Mouse (Mus musculus) testis, adult 2 months (tissue): ENCODE results near the gene Amacr. TPM values are rescaled to one million over a fixed set of nuclear protein-coding genes. Genes with fewer than 3 reads are reported as not detected.
A peak's percentile ranks its signal among the peaks of the same experiment; 100 is the strongest.
"Not testable (repeated sequence)": the region's sequence is repeated elsewhere in the genome, so short reads cannot be mapped to it uniquely, and the experiment has no call there.

ENCODE experiments used
- H3K27ac ChIP-seq: fragments of 200-500 bp; 2 replicates; pipeline ENCODE4 v1.5.1; 2012; ENCODE audit warnings: low read depth, low read length; ENCODE audit not compliant: control insufficient read depth, insufficient read depth
- H3K27me3 ChIP-seq: fragments of 200-500 bp; 2 replicates; pipeline ENCODE4 v1.6.1; 2012; ENCODE audit warnings: mild to moderate bottlenecking, low read length, moderate library complexity; ENCODE audit not compliant: control insufficient read depth, insufficient read depth
- H3K36me3 ChIP-seq: fragments of 200-500 bp; 2 replicates; pipeline ENCODE4 v1.6.1; 2012; ENCODE audit warnings: mild to moderate bottlenecking, low read length; ENCODE audit not compliant: control insufficient read depth, insufficient read depth
- H3K4me1 ChIP-seq: fragments of 200-500 bp; 2 replicates; pipeline ENCODE4 v1.6.1; 2012; ENCODE audit warnings: low read length; ENCODE audit not compliant: control insufficient read depth, insufficient read depth
- H3K4me3 ChIP-seq: fragments of 200-500 bp; 2 replicates; pipeline ENCODE4 v1.5.1; 2012; ENCODE audit warnings: low read depth, mild to moderate bottlenecking, low read length, moderate library complexity, mixed read lengths; ENCODE audit not compliant: control insufficient read depth
- CTCF ChIP-seq: fragments of 200-500 bp; IDR thresholded peaks from 2 replicates; pipeline ENCODE4 v1.5.1; 2012; ENCODE audit warnings: low read depth, mild to moderate bottlenecking, inconsistent platforms, low read length, moderate library complexity; ENCODE audit not compliant: control insufficient read depth, insufficient read depth, insufficient replicate concordance
- POLR2A ChIP-seq: fragments of 200-500 bp; IDR thresholded peaks from 2 replicates; pipeline ENCODE4 v1.6.1; 2012; ENCODE audit warnings: low read depth, mild to moderate bottlenecking, inconsistent platforms, low read length, moderate library complexity; ENCODE audit not compliant: control insufficient read depth
- polyA plus RNA-seq: library from polyadenylated mRNA; depleted of rRNA; stranded (reverse); fragments of >200 nt; gene quantifications from 2 replicates; pipeline ENCODE4 v1.2.3, GENCODE M21; 2012

Gene Amacr
- polyA plus RNA-seq, 1 experiment = 2.7 TPM

DNA sequence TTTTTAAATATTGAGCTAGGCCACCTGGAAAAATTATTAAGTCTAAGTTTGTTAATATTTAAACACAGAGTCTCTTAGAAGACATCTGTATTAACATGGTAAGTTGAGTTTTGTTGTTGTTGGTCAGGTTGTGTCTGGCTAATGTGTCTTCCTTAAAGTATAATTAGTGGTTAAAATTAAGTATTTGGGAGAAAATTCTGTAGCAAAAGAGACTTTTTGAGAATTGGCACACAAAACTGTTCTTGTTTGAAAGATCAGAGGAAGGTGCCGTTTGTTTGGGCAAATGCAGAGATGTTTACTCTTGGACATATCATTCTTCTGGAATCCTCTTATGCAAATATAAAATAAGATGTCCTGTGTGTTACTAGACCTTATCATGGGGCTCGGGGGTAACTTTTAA, 19.0 kb upstream of the Amacr start:
- no peaks in the 10 kb centered on the region for H3K36me3 ChIP-seq
- H3K27me3 ChIP-seq = no peaks in the 10 kb centered on the region
- H3K4me1 ChIP-seq = no peaks in the 10 kb centered on the region
- H3K4me3 ChIP-seq = no peak overlapping the region
- TF ChIP-seq POLR2A (no peak), CTCF (no peak)
- H3K27ac ChIP-seq = no peak overlapping the region

DNA sequence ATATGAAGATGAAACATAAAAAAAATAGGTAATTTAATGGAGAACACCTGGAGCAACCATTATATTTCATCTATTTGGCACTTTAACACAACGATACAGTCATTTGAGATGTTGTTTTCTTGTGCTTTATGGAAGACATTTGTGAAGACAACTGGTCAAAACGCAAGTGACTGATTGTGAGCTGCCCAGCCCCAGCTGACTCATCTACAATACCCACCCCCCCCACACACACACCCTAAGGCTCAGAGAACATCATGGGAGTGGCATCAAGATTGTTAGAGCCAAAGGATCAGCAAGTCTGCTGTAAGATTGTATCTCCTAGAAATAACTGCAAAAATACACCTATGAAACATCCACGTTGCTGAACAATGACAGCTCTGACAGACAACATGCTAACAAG, 12.1 kb upstream of the Amacr start:
- Histone ChIP-seq H3K27me3 (no peaks in the 10 kb centered on the region), H3K36me3 (no peaks in the 10 kb centered on the region), H3K4me1 (no peaks in the 10 kb centered on the region), H3K27ac (no peak overlapping the region), H3K4me3 (no peak overlapping the region)
- TF ChIP-seq CTCF (no peak), POLR2A (no peak)

DNA sequence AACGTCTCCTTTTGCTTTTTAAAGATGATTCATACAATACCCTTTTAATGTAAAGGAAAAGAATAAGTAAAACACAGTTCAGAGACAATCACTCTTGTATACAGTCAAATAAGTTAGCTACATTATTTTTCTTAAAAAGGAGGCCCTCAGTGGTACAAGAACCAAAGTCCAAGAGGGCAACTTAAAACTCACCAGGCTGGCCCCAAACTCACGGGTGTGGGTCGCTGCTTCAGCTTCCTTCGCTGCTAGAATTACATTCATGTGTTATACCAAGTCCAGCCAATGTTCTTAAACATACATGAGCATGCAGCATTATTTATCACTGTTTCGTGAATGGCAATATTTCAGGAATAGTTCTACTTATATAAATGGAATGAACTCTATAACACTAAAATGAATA, 10.8 kb upstream of the Amacr start:
- Histone ChIP-seq H3K4me3 (peak overlapping the region; percentile 38), H3K27me3 (no peaks in the 10 kb centered on the region), H3K36me3 (no peaks in the 10 kb centered on the region), H3K4me1 (no peaks in the 10 kb centered on the region), H3K27ac (no peak overlapping the region)
- TF ChIP-seq CTCF (no peak), POLR2A (no peak)

DNA sequence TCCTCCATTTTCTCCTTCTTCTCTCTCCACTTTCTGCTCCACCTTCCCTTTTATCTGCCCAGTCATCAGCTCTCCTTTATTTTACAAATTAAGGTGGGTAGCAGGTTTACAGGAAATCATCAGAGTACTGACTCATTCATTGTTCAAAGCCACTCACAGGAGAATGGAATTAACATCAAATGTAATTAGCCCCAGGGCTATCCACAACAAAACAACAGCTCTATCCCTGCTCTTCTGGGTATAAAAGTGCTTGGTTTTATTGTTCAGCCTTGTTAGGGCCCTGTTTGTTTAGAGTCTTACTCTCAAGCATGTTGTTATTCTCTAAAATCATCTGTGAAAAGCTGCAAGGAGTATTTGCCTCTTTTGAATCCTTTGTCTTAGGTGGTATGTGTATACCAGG, 4.4 kb upstream of the Amacr start:
- H3K27me3 ChIP-seq = no peaks in the 10 kb centered on the region
- H3K4me1 ChIP-seq = peaks cover 4% of the 10 kb centered on the region; the same call in 1 of the 2 replicates
- TF ChIP-seq CTCF = no peak
- no peak for TF ChIP-seq POLR2A

DNA sequence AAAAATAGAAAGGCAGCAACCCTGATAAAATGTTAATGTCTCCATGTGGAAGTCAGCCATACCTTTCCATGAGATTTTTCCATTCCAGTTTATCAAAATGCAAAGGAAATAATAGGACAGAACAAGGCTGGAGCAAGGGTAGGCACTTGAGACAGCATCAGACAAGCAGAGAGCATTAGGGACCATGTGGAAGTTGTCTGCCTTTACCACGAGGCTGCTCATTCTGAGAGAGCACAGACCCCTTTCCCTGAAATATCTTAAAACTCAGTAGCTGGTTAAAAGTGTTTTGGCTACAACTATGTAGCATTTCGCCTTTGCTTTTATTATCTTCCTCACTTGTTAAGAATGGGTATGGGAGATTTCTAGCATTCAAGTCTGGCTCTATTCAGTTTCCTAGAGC, 844 bp upstream of the Amacr start:
- Histone ChIP-seq H3K4me1 (peaks cover 4% of the 10 kb centered on the region; the same call in 1 of the 2 replicates), H3K27me3 (no peaks in the 10 kb centered on the region), H3K36me3 (no peaks in the 10 kb centered on the region), H3K27ac (no peak overlapping the region), H3K4me3 (no peak overlapping the region)
- TF ChIP-seq POLR2A = no peak
- no peak for TF ChIP-seq CTCF

More for the DNA sequence above, 4.4 kb upstream of the Amacr start:
- Histone ChIP-seq H3K4me3 (no peak overlapping the region), H3K27ac (no peak overlapping the region), H3K36me3 (no peaks in the 10 kb centered on the region)

DNA sequence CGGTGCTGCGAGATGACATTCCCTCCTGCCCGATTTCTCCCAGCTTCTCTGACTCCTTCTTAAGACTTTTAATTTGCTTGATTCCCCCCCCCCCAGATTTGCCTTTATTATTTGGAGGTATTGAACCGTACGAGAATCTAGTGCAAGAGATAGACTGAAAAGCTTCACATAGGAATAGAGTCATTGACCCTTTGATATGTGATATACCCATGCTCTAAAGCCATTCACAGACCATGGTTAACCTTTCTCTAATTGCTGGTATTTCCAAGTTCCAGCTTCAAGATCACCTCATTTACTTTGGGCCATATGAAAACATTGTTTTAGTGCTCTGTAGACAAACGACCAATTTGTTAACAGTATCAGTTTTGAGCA, 494 bp downstream of the Amacr start:
- Histone ChIP-seq H3K27ac (peak overlapping the region; percentile 86), H3K27me3 (no peaks in the 10 kb centered on the region), H3K4me1 (peaks cover 4% of the 10 kb centered on the region; the same call in 1 of the 2 replicates), H3K4me3 (peak overlapping the region; percentile 85), H3K36me3 (no peaks in the 10 kb centered on the region)
- no peak for TF ChIP-seq POLR2A
- TF ChIP-seq CTCF = no peak

DNA sequence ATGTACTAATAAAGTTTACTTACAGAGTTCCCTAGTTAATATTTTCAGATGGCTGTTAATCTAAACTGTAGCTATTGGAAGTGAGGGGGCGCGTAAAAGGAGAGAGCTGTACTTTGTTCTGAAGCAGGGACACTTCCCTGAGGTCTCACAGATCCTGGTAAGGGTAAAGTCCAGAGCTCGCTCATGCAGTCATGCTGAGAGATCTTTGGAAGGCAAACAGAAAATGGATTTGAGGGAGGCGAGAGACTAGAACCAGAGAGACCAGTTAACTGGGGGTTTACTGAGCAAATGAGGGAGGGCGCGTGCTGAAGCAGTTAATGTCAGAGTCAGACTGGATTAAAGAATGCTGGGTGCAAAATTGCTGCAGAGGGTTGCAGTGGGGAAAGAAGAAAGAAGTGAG, 4.2 kb downstream of the Amacr start:
- H3K27ac ChIP-seq = no peak overlapping the region
- H3K27me3 ChIP-seq = no peaks in the 10 kb centered on the region
- no peaks in the 10 kb centered on the region for H3K36me3 ChIP-seq
- H3K4me1 ChIP-seq = peaks cover 4% of the 10 kb centered on the region; the same call in 1 of the 2 replicates
- H3K4me3 ChIP-seq = no peak overlapping the region
- TF ChIP-seq CTCF (no peak), POLR2A (no peak)

DNA sequence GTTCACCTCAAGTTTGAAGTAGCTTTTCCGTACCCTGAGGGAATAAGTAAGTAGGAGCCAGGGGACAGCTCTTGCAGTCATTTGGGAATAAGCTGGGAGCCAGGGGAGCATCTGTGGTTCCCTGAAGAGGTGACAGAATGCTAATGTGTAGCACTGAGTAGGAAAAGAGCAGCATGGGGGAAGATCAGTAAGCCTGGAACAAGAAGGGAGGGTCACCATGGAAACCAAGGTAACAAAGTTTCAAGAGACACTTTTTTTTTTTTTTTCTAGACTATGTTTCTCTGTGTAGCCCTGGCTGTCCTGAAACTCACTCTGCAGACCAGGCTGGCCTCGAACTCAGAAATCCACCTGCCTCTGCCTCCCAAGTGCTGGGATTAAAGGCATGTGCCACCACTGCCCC, 4.9 kb downstream of the Amacr start:
- not testable (repeated sequence) for H3K36me3 ChIP-seq, H3K27me3 ChIP-seq, H3K4me3 ChIP-seq, H3K4me1 ChIP-seq, H3K27ac ChIP-seq
